Mouse (Mus musculus) spleen, postnatal 4 days (tissue): ENCODE data around the gene R3hdm1.

Source experiments
- DNase-seq, 2 experiments: peaks; one replicate each; pipeline ENCODE4 v3.0.0; 2022; ENCODE audit warnings: low spot score in 2 of 2

Gene R3hdm1

GRCm38 (mm10) chr1:128102641-128103461, at the start of gene R3hdm1, which contains the start of gene Zranb3:
Gene R3hdm1 (plus strand): TSS chr1:128103301.
Gene Zranb3 (minus strand): TSS chr1:128103047.
- peak; percentile 96 to 97 for DNase-seq

GRCm38 (mm10) chr1:128057269-128057668, 45.8 kb upstream of the R3hdm1 start:
- DNase-seq = no peak

GRCm38 (mm10) chr1:128058625-128059024, 44.5 kb upstream of the R3hdm1 start:
- DNase-seq = no peak

DNA sequence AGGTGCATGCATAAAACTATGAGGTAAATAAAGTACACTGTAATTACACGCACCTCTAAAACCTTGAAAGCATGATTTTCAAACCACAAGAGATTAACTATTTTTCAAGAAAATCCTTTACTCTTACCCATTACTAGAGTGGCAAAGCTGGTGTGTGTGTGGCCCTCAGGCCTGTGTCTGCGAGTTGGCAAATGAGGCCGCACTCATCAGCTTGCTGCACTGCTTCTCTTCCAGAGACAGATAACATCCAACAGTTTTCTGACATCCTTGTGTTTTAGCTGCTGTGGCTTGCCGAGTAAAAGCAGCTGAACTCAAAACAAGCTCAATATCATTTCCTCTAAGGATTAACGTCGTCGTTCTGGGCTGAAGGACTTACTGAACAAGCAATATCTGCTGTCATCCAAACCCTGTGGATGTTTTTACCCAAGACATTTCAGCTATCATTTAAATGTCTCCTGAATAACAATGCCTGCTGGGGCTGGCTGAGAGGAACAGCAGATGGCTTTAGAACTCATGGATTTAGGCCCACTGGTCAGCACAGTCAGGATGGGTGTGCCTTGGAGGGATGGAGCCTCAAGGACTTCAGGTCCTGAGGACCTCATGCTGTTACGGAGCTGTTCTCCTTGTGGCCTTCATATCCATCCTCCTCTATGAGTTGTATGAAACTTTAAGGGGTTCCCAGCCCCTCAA, 42.3 kb upstream of the R3hdm1 start:
- no peak for DNase-seq

- no peak for DNase-seq
Observed at GRCm38 (mm10) chr1:128061401-128061800, 41.7 kb upstream of the R3hdm1 start.

GRCm38 (mm10) chr1:128062167-128062566, 40.9 kb upstream of the R3hdm1 start:
- DNase-seq = no peak

GRCm38 (mm10) chr1:128064716-128065115, 38.4 kb upstream of the R3hdm1 start:
- no peak for DNase-seq

- DNase-seq = no peak
Observed at GRCm38 (mm10) chr1:128068945-128069397, 34.1 kb upstream of the R3hdm1 start.

DNA sequence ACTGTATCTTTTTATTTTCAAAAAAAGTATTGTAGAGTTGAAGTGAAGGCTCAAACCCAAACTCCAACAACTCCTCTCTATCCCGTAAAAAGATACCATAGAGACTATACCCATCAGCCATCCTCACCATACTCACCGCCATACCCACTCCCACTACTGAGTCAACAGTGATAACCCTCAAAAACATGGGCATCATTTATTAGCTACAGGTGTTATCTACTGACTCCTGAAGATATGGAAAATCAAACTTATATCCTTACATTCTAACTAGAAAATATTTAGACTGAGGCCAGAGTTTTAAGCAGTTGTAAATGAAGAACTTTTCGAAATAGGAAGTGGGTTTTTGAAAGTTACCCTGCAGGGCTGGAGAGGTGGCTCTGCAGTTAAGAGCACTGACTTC, 33.1 kb upstream of the R3hdm1 start:
- no peak for DNase-seq

DNA sequence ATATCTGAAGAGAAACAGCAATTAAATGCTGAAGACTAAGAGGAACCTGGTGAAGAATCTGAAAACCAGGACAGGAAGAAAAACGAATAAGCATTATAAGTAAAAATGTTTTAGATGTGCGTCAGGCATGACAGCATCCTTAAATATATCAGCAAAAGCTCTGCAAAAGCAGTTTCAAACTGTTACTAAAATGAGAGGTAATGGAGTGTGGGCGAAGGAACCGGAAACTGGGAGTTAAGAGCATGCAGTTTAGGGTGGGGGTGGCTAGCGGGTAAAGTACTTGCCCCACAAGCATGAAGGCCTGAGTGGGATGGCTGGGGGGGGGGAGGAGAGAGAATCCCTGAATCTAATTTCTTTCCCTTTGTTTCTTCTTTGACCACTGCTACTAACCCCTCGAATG, 30.1 kb upstream of the R3hdm1 start:
- DNase-seq = no peak

- no peak for DNase-seq
Observed at GRCm38 (mm10) chr1:128076791-128077479, 26.2 kb upstream of the R3hdm1 start.

DNA sequence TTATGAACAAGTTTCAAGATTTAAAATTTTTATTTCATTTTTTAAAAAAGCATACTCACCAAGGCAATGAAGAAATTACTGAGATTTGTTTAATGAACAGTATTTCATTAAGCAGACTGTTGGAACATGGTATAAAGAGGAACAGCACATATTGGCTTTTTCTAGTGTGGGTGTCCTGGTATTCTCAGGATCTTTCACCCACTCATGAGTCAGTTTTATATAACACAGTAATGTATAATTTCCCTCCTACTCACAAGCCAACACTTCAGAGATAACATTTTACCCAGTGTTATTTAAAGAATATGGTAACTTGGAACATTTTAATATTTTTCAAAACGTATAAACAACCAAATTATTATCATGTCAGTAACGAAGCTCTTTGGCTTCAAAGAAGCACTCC, 25.3 kb upstream of the R3hdm1 start:
- DNase-seq = no peak

GRCm38 (mm10) chr1:128078646-128079045, 24.5 kb upstream of the R3hdm1 start:
- no peak for DNase-seq

DNA sequence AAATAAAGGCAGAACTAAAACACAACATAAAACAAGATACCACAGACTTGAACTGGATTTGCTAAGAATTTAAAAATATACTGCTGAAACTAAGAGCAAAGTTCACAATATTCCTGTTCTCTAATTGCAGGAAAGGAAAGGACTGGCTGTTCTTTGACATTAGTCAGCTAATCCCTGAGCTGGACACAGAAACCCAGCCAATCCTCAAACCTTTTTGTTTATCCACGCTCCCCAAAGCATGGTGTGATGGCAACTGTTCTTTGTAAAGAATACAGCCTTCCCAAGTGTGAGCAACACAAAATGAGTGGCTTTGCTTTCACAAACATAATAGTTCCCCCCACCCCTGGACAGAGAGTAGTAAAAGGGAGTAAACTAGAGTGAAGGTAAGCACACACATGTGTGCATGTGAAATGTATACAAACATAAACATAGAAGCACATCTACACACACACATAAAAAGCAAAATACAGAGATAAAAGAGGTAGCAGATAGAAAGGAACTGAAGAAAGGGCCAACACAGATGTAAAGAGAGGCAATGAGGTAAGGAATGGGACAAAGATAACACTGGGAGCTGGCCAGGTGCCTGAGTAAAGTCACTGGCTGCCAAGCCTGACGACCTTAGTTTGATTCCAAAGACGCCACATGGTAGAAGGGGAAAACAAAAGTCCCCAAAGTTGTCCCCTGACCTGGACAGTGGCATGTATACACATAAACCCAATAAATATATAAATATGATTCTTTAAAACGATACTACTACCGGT, 22.0 kb upstream of the R3hdm1 start:
- DNase-seq = no peak

DNA sequence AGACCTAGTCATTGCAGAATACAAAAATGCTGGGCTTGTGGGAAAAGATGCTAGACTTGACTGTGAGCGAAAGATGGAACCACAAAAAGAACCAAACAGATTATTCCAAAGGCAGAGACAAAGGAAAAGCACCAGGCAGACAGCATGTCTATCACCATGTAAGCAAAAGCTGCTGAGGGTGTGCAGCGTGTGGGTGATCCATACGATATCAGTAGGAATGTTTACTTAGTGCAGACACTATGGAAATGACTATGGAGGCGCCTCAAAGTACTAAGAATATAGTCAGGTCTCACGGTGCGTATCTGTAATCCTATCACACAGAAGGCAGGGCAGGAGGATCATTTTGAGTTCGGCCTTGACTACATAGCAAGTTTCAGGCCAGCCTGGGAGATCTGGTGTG, 21.2 kb upstream of the R3hdm1 start:
- no peak for DNase-seq

GRCm38 (mm10) chr1:128082800-128083199, 20.3 kb upstream of the R3hdm1 start:
- DNase-seq = no peak

GRCm38 (mm10) chr1:128094686-128095085, 8.4 kb upstream of the R3hdm1 start:
- DNase-seq = no peak

DNA sequence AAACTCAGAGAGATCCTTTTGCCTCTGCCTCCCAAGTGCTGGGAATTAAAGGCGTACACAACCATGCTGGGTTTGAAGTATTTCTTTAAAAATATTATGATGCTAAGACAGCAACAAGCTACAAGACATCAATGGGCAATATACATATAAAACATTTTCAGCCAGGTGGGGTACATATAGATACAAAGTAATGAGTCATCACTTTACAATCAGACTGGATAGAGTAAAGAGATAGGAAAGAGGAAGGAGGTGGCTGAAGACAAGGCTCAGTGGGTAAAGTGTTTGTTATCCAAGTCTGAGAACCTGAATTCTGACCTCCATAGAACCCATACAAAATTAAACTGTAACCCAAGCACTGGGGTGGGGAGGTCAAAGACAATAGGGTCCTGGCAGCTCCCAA, 4.8 kb upstream of the R3hdm1 start:
- no peak for DNase-seq

DNA sequence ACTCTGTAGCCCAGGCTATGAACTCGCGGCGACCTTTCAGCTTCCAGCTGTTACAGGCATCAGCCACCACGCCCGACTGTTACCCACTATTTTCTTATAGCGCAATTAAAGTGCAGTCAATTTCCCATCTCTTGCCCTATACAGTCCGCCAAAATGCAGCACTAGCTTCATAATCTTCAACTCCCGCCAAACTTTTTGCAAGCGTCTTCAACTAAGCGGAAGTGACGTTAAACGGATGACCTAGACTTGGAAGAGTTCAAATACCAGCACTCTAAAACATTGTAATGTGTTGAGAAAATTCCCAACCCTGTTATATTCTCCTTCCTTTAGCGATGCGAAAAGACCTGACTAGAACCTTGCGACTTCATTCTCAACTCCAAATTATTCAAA, 855 bp upstream of the R3hdm1 start:
- peak; percentile 52 to 73 for DNase-seq

- no peak for DNase-seq
Observed at GRCm38 (mm10) chr1:128103520-128104088, 503 bp downstream of the R3hdm1 start.

DNA sequence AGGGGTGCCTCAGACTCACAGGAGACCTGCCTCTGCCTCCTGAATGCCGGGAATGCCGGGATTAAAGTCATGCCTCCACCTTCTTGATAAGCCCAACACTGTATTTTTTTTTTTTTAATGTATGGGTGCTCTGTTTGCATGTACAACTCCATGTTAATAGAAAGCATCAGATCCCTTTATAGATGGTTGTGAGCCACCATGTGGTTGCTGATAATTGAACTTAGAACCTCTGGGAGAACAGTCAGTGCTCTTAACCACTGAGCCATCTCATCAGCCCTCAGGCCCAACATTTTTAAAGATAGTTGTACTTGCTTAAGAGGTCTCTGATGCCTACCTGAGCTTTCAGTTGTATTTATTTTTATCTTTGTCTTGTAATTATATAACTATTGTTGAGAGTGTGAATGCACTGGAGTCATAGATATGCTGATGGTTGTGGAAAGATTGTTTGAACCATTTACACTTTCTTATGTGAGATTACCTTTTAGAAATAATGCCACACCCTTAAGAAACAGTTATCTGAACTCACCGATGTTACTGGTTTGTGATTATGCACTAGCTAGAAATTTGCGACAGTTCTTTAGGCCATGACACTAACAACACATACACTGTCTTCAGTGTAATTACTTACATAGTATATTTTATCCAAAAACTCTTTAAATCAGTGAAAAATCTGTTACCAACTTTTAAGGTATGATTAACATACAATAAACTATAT, 18.0 kb downstream of the R3hdm1 start:
- DNase-seq = no peak
